Mouse (Mus musculus) adrenal gland (tissue): Measurements from ENCODE around the gene Spef1.

Source experiments
- intact Hi-C: fragments of 180-260 bp; cut with DNase I; formaldehyde crosslinking; loops from one replicate; pipeline ENCODE4 v1.15.1; 2025

Spef1 gene

DNA sequence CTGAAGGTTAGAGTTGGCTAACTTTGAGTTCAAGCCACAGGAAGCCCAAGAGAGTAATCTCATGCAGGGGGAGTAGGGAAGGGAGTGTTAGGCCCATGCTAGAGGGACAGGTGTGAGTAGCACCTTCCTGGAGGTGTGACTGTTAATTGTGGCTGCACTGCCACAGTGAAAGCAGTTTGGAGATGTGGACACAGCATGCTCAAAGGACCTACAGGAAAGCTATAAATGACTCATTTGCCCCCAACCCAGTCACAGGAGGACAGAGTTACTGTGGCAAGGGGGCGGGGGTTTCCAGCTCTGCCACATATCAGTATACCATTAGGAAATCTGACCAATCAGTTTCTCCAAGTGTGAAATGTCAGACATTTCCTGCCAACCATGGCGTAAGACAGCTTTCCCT lies 41.5 kb downstream of the Spef1 start:
- intact Hi-C loops: no loop called here

DNA sequence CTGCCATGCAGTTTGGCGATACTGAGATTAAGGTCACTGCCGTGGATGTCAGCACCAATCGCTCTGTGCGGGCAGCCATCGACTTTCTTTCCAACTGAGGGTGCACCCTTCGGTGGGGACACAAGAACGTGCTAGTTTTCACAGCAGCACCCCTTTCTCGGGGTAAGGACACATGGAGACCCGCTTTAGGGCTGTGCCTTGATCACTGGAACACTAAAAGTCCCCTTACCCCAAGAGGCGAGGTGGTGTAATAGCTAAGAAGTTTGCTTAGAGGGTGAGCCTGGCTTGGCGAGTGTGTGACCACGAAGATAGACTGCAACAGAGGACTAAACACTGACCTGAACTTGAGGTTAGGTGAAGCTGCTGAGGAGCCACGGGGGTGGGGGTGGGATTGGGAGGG lies 42.0 kb downstream of the Spef1 start:
- intact Hi-C loops: no loop called here

DNA sequence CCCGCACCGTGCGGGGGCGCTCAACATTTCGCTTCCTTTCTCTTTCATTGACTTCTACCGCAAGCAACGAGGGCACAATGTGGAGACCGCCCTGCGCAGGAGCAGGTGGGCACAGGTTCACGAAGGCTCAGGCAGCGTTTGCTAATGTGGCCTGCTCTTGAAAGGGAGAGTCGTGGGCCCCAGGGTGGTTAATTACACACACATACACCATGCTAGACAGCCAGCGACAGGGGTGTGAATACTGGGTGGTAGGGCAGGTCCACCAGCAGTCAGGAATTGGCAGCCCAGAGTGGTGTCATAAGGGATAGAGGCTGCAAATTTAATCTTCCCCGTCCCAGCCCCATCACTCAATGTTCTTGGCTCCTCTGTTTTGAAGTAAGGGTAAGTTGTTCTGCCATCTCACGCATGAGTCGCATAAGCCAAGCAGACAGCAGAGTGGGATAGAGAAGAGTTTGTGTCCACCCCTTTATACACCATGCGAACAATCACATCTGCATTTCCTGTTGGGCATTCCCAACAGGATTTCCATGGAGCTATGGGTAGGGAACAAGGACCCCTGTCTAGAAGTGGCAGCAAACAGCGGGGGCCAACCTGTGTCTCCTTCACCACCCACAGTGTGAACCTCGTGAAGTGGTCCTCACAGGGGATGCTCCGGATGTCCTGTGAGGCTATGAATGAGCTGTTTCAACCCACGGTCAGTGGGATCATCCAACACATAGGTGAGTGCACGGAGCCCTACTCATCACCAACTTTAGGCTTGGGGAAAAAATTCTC lies 43.9 kb downstream of the Spef1 start:
- intact Hi-C loops: loop anchor here (5.0 kb wide), 1 partner anchor 46 kb away; no protein-coding TSS in a partner anchor

DNA sequence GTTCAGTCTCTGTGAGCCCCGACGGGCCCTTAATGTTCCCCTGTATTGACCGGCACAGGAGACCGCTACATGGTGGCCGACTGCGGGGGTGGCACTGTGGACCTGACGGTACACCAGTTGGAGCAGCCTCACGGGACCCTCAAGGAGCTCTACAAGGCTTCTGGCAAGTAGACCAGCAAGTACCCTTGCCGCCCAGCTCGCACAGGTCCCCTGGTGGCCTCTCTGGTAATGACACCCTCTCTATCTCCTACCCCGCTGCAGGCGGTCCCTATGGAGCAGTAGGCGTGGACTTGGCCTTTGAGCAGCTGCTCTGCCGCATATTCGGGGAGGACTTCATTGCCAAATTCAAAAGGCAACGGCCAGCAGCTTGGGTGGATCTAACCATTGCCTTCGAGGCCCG lies 44.5 kb downstream of the Spef1 start:
- intact Hi-C loops: loop anchor here (5.0 kb wide), 1 partner anchor 45 kb away; no protein-coding TSS in a partner anchor

DNA sequence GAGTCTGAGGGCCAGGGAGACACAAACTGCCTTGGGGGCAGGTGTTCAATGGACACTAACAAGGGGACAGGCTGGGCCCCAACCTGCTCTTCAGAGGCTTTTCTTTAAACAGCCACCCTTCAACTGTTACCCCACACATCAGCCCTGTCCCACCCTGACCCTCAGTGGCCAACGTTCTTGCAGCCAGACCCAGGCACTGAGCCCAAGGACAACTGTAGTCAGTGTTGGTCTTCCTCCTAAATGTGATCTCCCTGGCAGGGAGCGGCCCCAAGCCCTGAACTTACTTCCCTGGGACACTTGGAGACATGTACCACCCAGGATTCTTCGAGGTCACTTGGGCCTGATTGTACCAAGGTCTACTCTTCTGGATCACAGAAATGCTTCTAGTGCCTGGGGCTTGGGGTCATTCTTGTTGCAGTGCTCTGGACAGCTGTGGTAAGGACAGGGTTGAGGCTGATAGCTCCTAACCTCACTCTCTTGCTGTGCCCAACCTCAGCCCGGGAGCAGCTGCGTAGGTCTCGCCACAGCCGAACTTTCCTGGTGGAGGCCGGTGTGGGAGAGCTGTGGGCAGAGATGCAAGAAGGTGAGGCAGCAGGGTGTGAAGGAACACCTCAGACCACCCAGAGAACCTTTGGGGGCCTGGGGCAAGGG lies 45.6 kb downstream of the Spef1 start:
- intact Hi-C loops: loop anchor here (5.0 kb wide), 1 partner anchor 44 kb away; no protein-coding TSS in a partner anchor

DNA sequence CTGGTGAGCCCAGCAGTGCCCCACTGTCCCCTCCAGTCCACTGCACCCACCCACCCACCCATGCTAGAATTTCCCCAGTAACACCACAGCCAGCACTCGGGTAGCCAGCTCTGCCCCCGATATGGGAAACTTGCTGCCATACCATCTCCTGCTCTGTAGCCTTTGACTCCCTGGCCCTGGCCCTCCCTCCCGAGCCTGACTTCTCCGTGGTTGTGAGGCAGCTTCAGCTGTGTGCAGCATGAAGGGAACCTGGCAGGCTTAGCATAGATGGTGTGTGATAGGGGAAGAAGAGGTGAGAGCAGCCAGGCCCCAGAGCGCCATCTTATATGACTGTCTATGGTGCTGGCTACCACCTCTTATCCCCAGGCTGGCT lies 46.6 kb downstream of the Spef1 start:
- intact Hi-C loops: loop anchor here (5.0 kb wide), 1 partner anchor 43 kb away; no protein-coding TSS in a partner anchor

DNA sequence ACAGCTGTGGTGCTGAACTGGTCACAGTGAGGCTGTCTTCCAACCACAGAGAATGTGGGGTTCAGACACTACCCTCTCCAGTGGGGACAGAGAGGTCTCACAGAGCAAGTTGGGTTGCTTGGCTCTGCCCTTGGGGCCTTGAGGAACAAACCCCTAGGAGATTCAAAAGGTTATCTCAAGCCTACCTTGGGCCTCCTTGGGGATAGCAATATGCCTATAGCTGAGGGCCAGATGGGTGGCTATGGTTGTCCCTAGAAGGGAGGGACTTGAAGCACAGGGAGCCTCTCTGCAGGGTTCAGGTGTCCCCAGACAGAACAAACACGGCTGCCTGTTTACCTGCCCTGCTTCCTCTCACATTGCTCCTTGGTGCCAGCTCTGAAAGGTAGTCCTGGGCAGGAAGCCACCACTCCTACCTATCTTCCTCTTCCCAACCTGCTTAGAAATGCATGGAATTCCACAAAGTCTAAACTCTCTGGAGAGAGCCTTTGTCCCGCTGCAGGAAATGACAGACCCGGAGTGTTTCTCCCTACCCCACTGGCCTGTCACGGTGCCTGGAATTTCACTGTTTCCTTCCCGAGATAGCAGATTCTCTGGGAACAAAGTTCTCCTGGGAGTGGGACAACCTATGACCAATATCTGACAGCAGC lies 47.1 kb downstream of the Spef1 start:
- intact Hi-C loops: loop anchor here (5.0 kb wide), 1 partner anchor 43 kb away; no protein-coding TSS in a partner anchor

DNA sequence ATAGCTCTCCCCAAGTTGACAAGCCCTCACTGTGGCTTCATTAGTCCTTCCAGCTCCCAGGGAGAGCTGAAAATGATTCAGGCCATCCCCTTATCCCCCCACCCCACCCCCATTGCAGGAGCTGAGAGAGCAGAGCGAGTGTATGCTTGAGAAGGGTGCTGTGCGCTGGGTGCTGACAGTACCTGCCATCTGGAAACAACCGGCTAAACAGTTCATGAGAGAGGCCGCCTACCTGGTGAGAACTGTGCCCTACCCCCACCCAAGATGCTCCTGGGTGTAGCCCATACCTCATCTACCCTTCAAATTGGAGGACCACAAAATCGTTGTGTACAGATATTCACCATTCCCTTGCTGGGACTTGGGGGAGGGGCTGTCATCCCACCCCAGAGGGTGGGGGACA lies 47.8 kb downstream of the Spef1 start:
- intact Hi-C loops: no loop called here

DNA sequence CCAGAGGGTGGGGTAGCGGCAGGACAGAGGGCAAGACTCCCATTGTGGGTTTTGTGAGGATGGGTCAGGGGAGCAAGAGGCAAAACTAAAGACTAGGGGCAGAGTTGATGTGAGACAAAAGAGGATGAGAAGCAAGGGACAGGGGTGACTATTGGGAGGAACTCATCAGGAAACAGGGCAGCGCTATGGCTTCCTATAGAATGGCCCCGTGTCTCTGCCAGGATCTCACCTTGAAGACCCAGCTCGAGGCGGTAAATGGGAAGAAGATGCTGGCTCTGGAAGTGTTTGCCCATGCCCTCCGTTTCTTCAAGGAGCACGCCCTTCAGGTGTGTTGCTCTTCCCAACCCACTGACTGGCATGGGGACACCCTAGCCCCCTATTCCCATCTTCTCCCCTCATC lies 48.3 kb downstream of the Spef1 start:
- intact Hi-C loops: no loop called here

DNA sequence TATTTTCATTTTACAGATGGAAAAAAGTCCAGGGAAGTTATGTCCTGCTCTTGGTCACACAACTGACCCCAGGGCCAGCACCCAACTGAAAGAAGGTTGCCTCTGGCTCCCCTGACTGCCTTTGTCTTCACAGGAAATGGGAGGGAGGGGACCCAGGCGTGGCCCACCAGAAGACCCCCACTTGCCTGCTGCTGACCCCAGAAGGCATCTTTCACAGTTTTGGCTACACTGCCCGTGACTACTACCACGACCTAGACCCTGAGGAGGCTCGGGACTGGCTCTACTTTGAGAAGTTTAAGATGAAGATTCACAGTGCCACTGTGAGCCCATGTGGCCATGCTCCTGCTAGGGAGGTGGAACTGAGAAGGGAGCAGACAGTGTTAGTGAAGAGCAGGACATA lies 48.8 kb downstream of the Spef1 start:
- intact Hi-C loops: no loop called here

DNA sequence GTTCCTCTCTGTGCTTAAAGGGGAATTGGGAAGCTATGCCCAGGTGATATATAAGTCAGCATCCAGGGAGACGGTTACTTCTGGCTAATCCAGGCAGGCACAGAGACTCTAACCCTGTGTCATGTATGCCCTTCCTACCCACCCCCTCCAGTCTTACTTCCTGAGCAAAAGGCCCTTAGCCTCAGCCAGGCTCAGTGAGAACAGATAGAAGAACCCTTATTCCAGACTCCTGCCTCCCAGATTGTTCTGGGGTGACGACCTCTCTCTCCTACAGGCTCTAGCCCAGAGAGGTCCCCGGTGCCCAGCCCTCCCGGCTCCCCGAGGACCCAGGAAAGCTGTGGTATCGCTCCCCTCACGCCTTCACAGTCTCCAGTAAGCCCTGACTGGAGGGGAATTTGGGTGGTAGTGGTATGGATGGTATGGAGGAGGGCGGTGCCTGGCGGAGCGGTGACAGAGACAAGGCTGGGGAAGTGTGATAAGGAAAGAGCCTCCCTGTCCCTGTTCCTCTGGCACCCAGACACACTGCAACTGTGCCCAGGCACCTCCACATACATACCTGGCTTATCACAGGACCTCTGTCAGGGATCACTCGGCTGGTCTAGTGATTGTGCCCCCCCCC lies 51.5 kb downstream of the Spef1 start:
- intact Hi-C loops: no loop called here

DNA sequence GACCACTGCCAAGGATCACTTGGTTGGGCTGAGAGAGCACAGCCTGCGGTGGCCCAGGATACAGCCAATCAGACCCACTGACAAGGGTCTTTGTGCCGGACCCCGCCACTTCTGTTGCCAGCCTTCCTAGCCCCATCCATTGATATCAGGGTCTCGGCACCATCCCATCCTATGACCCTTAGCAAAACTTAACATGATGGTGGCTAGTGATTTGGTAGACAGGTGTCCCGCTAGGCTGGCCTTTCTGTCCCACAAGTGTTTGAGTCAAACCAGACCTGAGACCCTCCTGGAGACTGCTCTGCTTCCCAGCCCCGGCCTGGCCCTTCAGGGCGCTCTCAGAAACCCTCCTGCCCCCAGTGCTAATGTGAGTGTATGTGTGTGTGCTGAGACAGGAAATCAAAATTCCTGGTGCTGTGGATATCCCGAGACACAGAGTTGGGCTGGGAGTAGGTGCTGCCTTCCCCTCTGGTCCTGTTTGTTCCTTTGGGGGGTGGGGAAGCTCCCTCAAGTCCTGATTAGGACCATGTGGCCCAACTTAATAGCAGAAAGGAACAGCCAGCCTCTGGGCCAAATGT lies 52.2 kb downstream of the Spef1 start:
- intact Hi-C loops: no loop called here

DNA sequence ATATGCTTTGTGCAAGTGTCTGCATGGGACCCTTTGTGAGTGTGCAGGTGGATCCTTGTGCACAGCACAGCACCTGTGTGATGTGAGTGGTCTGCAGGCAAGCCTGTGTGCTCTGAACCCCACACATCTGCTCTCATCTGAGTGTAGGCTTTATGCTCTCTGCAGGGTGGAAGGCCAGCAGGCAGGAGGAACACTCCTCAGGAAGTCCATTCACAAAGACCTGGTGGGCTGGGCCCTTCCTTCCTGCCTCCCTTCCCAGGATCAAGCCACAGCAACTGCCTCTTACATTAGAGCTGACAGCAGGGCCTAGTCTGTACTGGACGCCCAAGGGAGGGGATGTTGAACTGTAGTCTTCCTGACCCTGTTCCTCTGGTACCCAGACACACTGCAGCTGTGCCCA lies 52.7 kb downstream of the Spef1 start:
- intact Hi-C loops: no loop called here

DNA sequence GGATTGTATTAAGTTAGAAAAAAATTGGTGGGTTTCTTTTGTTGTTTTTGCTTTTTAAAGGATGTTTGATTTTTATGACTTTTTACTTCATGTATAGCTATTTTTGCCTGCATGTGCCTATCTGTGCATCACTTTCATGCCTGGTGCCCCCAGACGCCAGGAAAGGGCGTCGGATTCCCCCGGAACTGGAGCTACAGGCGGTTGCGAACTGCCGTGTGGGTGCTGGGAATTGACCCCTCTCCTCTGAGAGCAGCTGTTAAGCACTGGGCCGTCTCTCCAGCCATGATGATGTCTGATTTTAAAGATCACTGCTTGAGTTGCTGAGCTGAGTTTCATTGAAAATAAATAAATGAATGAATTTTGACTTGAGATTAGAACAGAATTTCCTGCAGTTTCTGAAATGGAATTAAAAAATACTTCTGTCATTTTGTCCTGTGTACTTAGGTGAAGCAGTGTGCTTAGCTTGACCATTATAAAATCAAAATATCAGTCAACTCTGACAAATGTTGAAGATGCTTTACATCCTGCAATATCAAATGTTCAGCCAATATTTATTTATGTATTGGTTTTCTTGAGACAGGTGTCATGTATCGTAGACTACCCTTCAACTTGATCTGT lies 54.0 kb downstream of the Spef1 start, which contains the start of gene Gm11037:
Gm11037 (plus strand) TSS at position 568 of the 618 bp plus-strand sequence.
- intact Hi-C loops: no loop called here

DNA sequence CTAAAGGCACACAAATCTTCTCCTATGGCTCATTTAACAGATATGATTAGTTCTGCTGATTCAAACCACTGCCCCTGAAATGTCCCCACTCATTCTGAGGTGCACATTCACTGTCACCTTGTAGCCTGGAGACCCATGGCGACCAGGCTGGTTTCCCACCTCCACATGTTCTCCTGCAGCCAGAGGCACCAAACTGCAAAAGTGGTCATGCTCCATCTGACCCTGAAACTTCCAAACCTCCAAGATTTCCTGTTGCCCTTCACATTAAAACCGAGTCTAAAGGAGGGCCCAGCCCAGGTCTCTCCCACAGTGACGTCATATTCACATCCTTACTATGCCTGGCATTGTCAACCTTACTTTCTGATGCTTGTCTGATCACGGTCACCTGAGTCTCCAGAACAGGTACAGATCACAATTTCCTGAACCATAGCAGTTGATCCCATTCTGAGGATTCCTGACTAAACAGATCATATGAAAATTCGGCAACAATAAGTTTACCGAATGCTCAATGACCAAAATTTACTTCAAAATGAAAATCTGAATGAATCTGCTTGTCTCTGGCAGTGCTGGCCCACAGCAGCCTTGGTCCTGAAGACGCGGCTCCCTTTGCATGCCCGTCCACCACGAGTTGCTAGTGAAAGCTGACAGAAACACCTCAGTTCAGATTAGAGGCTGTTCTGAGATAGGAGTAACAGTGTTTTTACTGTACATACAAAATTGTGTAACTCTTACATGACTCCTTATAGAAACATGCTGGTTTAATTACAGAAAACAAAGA lies 54.8 kb downstream of the Spef1 start:
- intact Hi-C loops: no loop called here

DNA sequence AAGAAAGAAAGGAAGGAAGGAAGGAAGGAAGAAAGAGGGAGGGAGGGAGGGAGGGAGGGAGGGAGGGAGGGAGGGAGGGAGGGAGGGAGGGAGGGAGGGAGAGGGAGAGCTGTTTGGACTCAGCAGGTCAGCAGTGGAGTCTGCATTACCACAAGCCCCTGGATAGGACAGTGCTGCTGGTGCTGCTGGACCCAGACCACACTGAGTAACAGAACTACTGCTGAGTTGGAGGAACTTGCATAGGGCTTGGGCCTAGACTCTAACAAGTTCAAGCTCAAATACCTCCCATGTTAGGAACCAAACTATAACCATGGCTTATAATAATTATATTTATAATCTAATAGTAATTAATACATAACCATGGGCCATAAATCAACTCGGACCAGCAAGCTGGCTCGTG lies 56.2 kb downstream of the Spef1 start:
- intact Hi-C loops: no loop called here

DNA sequence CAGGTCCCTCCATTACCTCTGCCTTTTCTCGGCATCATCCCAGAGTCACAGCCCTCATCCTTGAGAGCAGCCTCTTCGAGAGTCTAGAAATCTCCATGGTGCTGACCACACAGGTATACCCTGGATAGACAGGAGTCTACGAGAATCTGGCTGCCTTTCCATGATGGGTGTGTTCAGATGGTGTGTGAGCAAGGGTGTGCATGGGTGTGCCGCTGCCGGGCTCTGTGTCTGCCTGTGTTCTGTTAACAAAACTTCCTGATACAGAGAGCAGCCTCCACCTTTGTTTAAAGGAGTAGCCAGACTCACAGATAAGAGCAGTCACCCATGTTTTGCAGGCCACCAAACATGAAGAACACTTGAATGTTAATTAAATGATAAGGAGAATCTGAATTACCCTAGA lies 57.2 kb downstream of the Spef1 start:
- intact Hi-C loops: no loop called here

DNA sequence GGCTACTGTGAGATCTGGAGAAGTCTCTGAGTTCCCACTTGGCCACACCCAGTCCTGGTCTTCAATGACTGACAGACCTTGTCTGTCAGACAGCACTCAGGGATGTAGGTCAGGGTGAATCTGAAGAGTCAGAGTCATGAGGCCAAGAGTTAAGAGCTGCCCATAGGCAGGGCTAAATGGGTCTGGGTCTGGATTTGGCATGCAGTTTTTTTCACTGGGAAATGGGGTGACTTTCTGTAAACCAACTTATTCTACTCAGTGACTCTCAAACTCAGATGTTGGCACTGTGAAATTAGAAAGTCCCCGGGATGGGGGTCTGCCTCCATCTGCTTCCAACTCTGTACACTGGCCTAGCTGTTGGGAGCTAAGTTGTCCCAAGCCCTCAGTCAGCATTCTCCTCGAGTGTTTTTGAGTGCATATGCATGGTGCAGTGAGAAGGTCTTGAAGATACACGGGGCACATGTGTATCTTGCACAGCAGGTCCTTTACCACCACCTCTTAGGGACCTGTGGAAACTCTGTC lies 58.4 kb downstream of the Spef1 start:
- intact Hi-C loops: no loop called here

DNA sequence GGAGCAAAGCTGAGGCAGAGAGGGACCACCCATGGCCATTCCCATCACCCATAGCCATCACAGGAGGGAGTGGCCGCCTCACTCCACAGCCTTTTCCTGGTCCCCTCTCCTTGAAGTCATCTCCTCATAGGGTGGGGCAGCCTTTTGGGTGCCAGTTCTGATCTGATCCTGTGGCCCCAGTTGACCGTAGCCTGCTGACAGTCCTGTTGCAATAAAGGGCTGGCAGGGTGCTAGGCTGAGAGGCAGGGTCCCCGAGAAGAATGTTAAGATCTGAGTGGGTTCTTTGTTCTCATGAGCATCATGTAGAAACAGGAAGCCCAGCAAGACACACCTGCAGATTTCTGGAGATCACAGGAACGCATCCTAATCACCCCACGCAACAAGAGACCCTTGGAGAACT lies 58.9 kb downstream of the Spef1 start:
- intact Hi-C loops: no loop called here

DNA sequence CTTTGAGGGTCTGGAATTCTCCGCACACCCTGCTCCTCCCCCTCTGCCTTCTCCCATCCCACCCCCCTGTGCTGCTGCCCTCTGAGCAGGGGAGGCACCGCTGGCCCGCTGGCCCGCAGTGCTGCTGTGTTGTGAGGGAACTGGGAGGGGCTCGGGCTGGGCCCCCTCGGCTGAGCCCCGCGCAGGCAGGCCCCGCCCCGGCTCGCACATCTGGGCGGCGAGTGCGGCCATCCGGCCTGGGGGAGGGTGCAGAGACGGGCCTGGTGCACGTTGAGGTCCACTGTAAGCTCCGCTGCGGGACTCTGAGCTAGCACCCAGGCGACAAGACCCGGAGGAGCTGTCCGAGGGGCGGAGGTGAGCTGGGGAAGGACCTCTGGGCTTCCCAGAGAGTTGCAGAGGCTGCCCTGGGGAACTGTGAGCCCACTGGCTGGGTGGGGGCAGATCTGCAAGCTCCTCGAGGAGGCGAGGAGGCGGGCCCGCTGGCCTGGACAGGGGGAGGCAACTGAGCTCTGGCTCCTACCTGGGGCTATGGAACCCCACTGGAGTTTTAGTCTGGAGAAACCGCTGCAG lies 59.8 kb downstream of the Spef1 start, which contains the start of gene Hspa12b:
Hspa12b (plus strand) TSS at position 120 of the 570 bp plus-strand sequence.
- intact Hi-C loops: no loop called here
